Mouse (Mus musculus): Measurements from ENCODE around the gene Drc3. TPM values are rescaled to one million over a fixed set of nuclear protein-coding genes. Genes with fewer than 3 reads are reported as not detected.

Drc3 gene
- total RNA-seq, 2 experiments from 2014 or later, result 2.0 to 3.2 TPM

GRCm38 (mm10) chr11:60333461-60333860, 19.7 kb upstream of the Drc3 start:
- intact Hi-C loops (cut with DNase I), result no loop called here
- DNase-seq, result no peak

GRCm38 (mm10) chr11:60334124-60334523, 19.0 kb upstream of the Drc3 start:
- intact Hi-C loops (cut with DNase I), result no loop called here
- no peak for DNase-seq

GRCm38 (mm10) chr11:60335771-60336170, 17.4 kb upstream of the Drc3 start:
- no peak for DNase-seq
- intact Hi-C loops (cut with DNase I), result loop anchor here (5.0 kb wide), 1 partner anchor 83 kb away; no protein-coding TSS in a partner anchor

GRCm38 (mm10) chr11:60338291-60338690, 14.8 kb upstream of the Drc3 start:
- peak; percentile 46 to 65 for DNase-seq
- intact Hi-C loops (cut with DNase I), result loop anchor here (5.0 kb wide), 1 partner anchor 86 kb away; no protein-coding TSS in a partner anchor

- DNase-seq, result no peak
- intact Hi-C loops (cut with DNase I), result loop anchor here (5.0 kb wide), 1 partner anchor 87 kb away; no protein-coding TSS in a partner anchor
Observed at GRCm38 (mm10) chr11:60339361-60339760, 13.8 kb upstream of the Drc3 start.

GRCm38 (mm10) chr11:60345868-60346267, 7.3 kb upstream of the Drc3 start:
- DNase-seq, result no peak
- intact Hi-C loops (cut with DNase I), result no loop called here

- intact Hi-C loops (cut with DNase I), result no loop called here
- DNase-seq, result peak in 1 of 2 experiments; percentile 50
Observed at GRCm38 (mm10) chr11:60346537-60346936, 6.6 kb upstream of the Drc3 start.

GRCm38 (mm10) chr11:60351388-60351787, 1.7 kb upstream of the Drc3 start:
- no peak for DNase-seq
- intact Hi-C loops (cut with DNase I), result loop anchor here (5.0 kb wide), 1 partner anchor 44 kb away; no protein-coding TSS in a partner anchor

GRCm38 (mm10) chr11:60351925-60352371, 1.2 kb upstream of the Drc3 start:
- intact Hi-C loops (cut with DNase I), result loop anchor here (1.0 to 5.0 kb wide), 2 partner anchors 45 to 60 kb away; no protein-coding TSS in a partner anchor

GRCm38 (mm10) chr11:60355952-60356351, 2.8 kb downstream of the Drc3 start:
- DNase-seq, result no peak
- intact Hi-C loops (cut with DNase I), result no loop called here

More at GRCm38 (mm10) chr11:60351925-60352371, 1.2 kb upstream of the Drc3 start:
- peak; percentile 47 to 50 for DNase-seq

- intact Hi-C loops (cut with DNase I), result no loop called here
- no peak for DNase-seq
Observed at GRCm38 (mm10) chr11:60357116-60357515, 4.0 kb downstream of the Drc3 start.

- DNase-seq, result no peak
- intact Hi-C loops (cut with DNase I), result no loop called here
Observed at GRCm38 (mm10) chr11:60358548-60358947, 5.4 kb downstream of the Drc3 start.

- DNase-seq, result no peak
- intact Hi-C loops (cut with DNase I), result no loop called here
Observed at GRCm38 (mm10) chr11:60359138-60359537, 6.0 kb downstream of the Drc3 start.

GRCm38 (mm10) chr11:60359936-60360335, 6.8 kb downstream of the Drc3 start:
- DNase-seq, result no peak
- intact Hi-C loops (cut with DNase I), result no loop called here

- intact Hi-C loops (cut with DNase I), result no loop called here
Observed at GRCm38 (mm10) chr11:60360631-60361201, 7.6 kb downstream of the Drc3 start.

GRCm38 (mm10) chr11:60366239-60367019, 13.3 kb downstream of the Drc3 start:
- intact Hi-C loops (cut with DNase I), result loop anchor here (5.0 kb wide), 1 partner anchor 41 kb away; no protein-coding TSS in a partner anchor
- no peak for DNase-seq

More at GRCm38 (mm10) chr11:60360631-60361201, 7.6 kb downstream of the Drc3 start:
- DNase-seq, result peak; percentile 33 to 42

GRCm38 (mm10) chr11:60367256-60367655, 14.1 kb downstream of the Drc3 start:
- intact Hi-C loops (cut with DNase I), result loop anchor here (5.0 kb wide), 1 partner anchor 40 kb away; no protein-coding TSS in a partner anchor
- DNase-seq, result no peak

GRCm38 (mm10) chr11:60368909-60369308, 15.8 kb downstream of the Drc3 start:
- no peak for DNase-seq
- intact Hi-C loops (cut with DNase I), result loop anchor here (5.0 kb wide), 1 partner anchor 38 kb away; no protein-coding TSS in a partner anchor

- intact Hi-C loops (cut with DNase I), result loop anchor here (5.0 kb wide), 1 partner anchor 38 kb away; no protein-coding TSS in a partner anchor
- no peak for DNase-seq
Observed at GRCm38 (mm10) chr11:60369448-60369847, 16.3 kb downstream of the Drc3 start.

GRCm38 (mm10) chr11:60370431-60370830, 17.3 kb downstream of the Drc3 start:
- no peak for DNase-seq
- intact Hi-C loops (cut with DNase I), result no loop called here

GRCm38 (mm10) chr11:60374481-60374880, 21.4 kb downstream of the Drc3 start:
- DNase-seq, result no peak
- intact Hi-C loops (cut with DNase I), result no loop called here
